Mouse (Mus musculus) kidney, postnatal 0 days (tissue): ENCODE measurements at regions not wholly inside any gene's neighbourhood (a gene's known extent, or its start where the extent isn't known, plus 50 kb on each side); places are given as distances from the start of the nearest gene placed in this dataset.

Source experiments
- ATAC-seq: fragments of 200-750 bp; cut with Nextera tagmentation; replicated peaks from 2 replicates; pipeline ENCODE4 v1.8.0; 2017; ENCODE audit warnings: low read depth, moderate number of reproducible peaks, moderate TSS enrichment, moderate library complexity; ENCODE audit not compliant: low FRiP score
- DNase-seq: peaks from one replicate; pipeline ENCODE4 v3.0.0-alpha.2; 2016; ENCODE audit warnings: low spot score
- H3K27ac ChIP-seq: fragments of 300-500 bp; sonication (generic); 2 replicates; pipeline ENCODE4 v1.5.1; 2014; ENCODE audit warnings: mild to moderate bottlenecking
- H3K27me3 ChIP-seq: fragments of 300-500 bp; sonication (generic); 2 replicates; pipeline ENCODE4 v1.6.1; 2014; ENCODE audit warnings: low read length, mixed read lengths; ENCODE audit not compliant: insufficient read depth
- H3K36me3 ChIP-seq: fragments of 300-500 bp; sonication (generic); 2 replicates; pipeline ENCODE4 v1.6.1; 2014; ENCODE audit warnings: low read length, mixed read lengths; ENCODE audit not compliant: insufficient read depth
- H3K4me1 ChIP-seq: fragments of 300-500 bp; sonication (generic); replicated peaks from 2 replicates; pipeline ENCODE4 v1.6.1; 2014; ENCODE audit warnings: antibody characterized with exemption, low read length, mixed read lengths; ENCODE audit not compliant: insufficient read depth
- H3K4me2 ChIP-seq: fragments of 300-500 bp; sonication (generic); 2 replicates; pipeline ENCODE4 v1.6.1; 2014; ENCODE audit warnings: mild to moderate bottlenecking, low read length, moderate library complexity, mixed read lengths
- H3K4me3 ChIP-seq: fragments of 300-500 bp; sonication (generic); replicated peaks from 2 replicates; pipeline ENCODE4 v1.5.1; 2014; ENCODE audit warnings: low read depth, low read length
- H3K9ac ChIP-seq: fragments of 300-500 bp; sonication (generic); 2 replicates; pipeline ENCODE4 v1.6.1; 2014; ENCODE audit warnings: low read depth, low read length
- H3K9me3 ChIP-seq: fragments of 300-500 bp; sonication (generic); replicated peaks from 2 replicates; pipeline ENCODE4 v1.6.1; 2016; ENCODE audit warnings: low read length, inconsistent platforms, mixed read lengths
- CTCF ChIP-seq: IDR thresholded peaks from 2 replicates; pipeline ENCODE4 v1.5.1; 2016; ENCODE audit warnings: antibody characterized with exemption, low read depth, mild to moderate bottlenecking, moderate library complexity
- WGBS: fragments of 180-500 bp; shearing (Covaris S2); extraction: QIAGEN DNeasy Blood & Tissue Kit; methylation state at CpG from one replicate; pipeline ENCODE4 v1.1.7; 2014; 5-methylcytosine and 5-hydroxymethylcytosine counted together

- DNase-seq (peak; percentile 85), ATAC-seq (peak; percentile 83; the same call in 1 of the 2 replicates)
- no peaks in the 10 kb centered on the region for H3K36me3 ChIP-seq
- no peak for TF ChIP-seq CTCF
- no peaks in the 10 kb centered on the region for H3K9me3 ChIP-seq
- no peak overlapping the region for H3K9ac ChIP-seq
- H3K4me1 ChIP-seq = peaks cover 14% of the 10 kb centered on the region
- no peak overlapping the region for H3K27ac ChIP-seq
- H3K4me2 ChIP-seq = no peak overlapping the region
- 13% methylated on average over 3 of the region's 3 CpGs for WGBS
- H3K4me3 ChIP-seq = no peak overlapping the region
- H3K27me3 ChIP-seq = no peaks in the 10 kb centered on the region
Measured at GRCm38 (mm10) chr1:43361455-43361863, 82.9 kb upstream of the Nck2 start.

DNA sequence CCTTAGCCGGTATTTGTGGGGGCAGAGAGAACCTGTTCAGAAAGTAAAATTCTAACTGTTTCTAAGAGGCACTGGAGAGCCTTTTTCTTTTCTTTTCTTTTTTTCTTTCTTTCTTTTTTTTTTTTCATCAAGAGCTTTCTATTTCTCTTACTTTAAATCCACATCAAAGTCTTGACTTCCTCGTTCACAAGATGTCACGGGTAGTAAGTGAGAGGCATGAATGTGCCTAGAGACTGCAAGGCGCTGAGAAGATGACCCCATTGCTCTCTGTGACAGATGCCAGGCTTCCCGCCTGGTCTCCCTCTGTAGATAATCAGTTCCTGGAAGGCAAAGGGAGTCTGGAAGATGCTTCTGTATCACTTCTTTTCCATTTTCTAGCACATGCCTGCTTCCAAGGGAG lies 82.2 kb upstream of the Nck2 start:
- Histone ChIP-seq H3K36me3 (no peaks in the 10 kb centered on the region), H3K4me1 (peaks cover 14% of the 10 kb centered on the region), H3K9me3 (no peaks in the 10 kb centered on the region), H3K27ac (no peak overlapping the region), H3K4me3 (no peak overlapping the region), H3K27me3 (no peaks in the 10 kb centered on the region), H3K9ac (no peak overlapping the region), H3K4me2 (no peak overlapping the region)
- ATAC-seq (no peak), DNase-seq (no peak)
- WGBS = 57% methylated on average over 5 of the region's 5 CpGs
- TF ChIP-seq CTCF = no peak

- Histone ChIP-seq H3K9ac (no peak overlapping the region), H3K4me3 (no peak overlapping the region), H3K27ac (no peak overlapping the region), H3K36me3 (no peaks in the 10 kb centered on the region), H3K4me1 (peaks cover 14% of the 10 kb centered on the region), H3K27me3 (no peaks in the 10 kb centered on the region), H3K9me3 (no peaks in the 10 kb centered on the region), H3K4me2 (no peak overlapping the region)
- 49% methylated on average over 4 of the region's 4 CpGs for WGBS
- no peak for DNase-seq
- no peak for ATAC-seq
- no peak for TF ChIP-seq CTCF
Measured at GRCm38 (mm10) chr1:43363178-43363577, 81.2 kb upstream of the Nck2 start.

DNA sequence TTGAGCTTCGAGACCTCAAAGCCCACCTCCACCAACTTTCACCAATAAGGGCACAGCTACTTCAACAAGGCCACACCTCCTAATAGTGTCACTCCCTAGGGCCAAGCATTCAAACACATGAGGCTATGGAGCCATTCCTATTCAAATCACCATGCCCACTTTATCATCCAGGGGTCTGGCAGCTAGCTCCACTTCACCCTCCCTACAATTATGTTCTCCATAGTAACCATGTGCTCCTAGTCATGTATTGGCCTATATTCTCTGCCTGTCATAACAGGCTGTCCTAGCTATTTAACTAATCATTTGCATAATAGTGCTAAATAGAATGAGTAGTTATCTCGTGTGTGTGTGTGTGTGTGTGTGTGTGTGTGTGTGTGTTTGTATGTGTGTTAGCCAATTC lies 77.9 kb upstream of the Nck2 start:
- H3K27me3 ChIP-seq = no peaks in the 10 kb centered on the region
- DNase-seq (no peak), ATAC-seq (no peak)
- TF ChIP-seq CTCF = no peak
- 87% methylated on average over 2 of the region's 2 CpGs for WGBS
- H3K4me1 ChIP-seq = no peaks in the 10 kb centered on the region; the same call in 1 of the 2 replicates
- H3K4me2 ChIP-seq = no peak overlapping the region
- H3K36me3 ChIP-seq = no peaks in the 10 kb centered on the region
- H3K4me3 ChIP-seq = no peak overlapping the region
- H3K9ac ChIP-seq = no peak overlapping the region
- no peak overlapping the region for H3K27ac ChIP-seq
- H3K9me3 ChIP-seq = no peaks in the 10 kb centered on the region

GRCm38 (mm10) chr1:43367151-43367895 lies 77.1 kb upstream of the Nck2 start:
- H3K27me3 ChIP-seq = no peaks in the 10 kb centered on the region
- H3K27ac ChIP-seq = no peak overlapping the region
- no peak overlapping the region for H3K9ac ChIP-seq
- DNase-seq (no peak), ATAC-seq (no peak)
- no peak overlapping the region for H3K4me2 ChIP-seq
- no peaks in the 10 kb centered on the region for H3K36me3 ChIP-seq
- H3K4me1 ChIP-seq = no peaks in the 10 kb centered on the region; the same call in 1 of the 2 replicates
- no peaks in the 10 kb centered on the region for H3K9me3 ChIP-seq
- H3K4me3 ChIP-seq = no peak overlapping the region
- WGBS = 81% methylated on average over 5 of the region's 5 CpGs
- TF ChIP-seq CTCF = no peak

DNA sequence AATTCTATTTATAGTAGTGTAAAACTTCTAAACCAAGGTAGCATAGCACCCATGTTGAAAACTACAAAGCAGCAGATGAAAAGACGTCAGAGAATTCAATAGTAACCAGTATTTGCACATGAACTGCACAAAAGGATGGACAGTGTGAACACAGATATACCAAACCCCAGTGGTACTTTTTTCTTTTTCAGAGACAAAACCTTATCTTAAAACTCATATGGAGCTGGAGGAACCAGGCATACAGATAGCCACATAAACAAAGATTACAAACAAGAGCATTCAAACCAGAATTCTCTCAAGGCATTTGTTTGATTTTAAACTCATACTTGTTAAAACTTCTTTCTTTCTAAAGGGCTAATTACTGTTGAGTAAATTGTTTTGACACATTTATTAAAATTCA lies 72.5 kb upstream of the Nck2 start:
- Histone ChIP-seq H3K27ac (no peak overlapping the region), H3K36me3 (no peaks in the 10 kb centered on the region), H3K4me3 (no peak overlapping the region), H3K27me3 (no peaks in the 10 kb centered on the region), H3K4me2 (no peak overlapping the region), H3K9me3 (no peaks in the 10 kb centered on the region), H3K9ac (no peak overlapping the region), H3K4me1 (no peaks in the 10 kb centered on the region)
- TF ChIP-seq CTCF = no peak
- WGBS = 96% methylated on average over 1 of the region's 1 CpGs
- DNase-seq = no peak
- no peak for ATAC-seq

- TF ChIP-seq CTCF = no peak
- no peaks in the 10 kb centered on the region for H3K9me3 ChIP-seq
- H3K36me3 ChIP-seq = no peaks in the 10 kb centered on the region
- WGBS = 46% methylated on average over 5 of the region's 5 CpGs
- H3K27ac ChIP-seq = no peak overlapping the region
- no peak for ATAC-seq
- no peaks in the 10 kb centered on the region for H3K27me3 ChIP-seq
- H3K4me1 ChIP-seq = no peaks in the 10 kb centered on the region
- no peak overlapping the region for H3K4me3 ChIP-seq
- no peak overlapping the region for H3K9ac ChIP-seq
- no peak overlapping the region for H3K4me2 ChIP-seq
- DNase-seq = no peak
Measured at GRCm38 (mm10) chr1:43374946-43375345, 69.4 kb upstream of the Nck2 start.
